Comparison of ENCODE assay signal across 12 mouse cellular contexts in the genomic region with DNA sequence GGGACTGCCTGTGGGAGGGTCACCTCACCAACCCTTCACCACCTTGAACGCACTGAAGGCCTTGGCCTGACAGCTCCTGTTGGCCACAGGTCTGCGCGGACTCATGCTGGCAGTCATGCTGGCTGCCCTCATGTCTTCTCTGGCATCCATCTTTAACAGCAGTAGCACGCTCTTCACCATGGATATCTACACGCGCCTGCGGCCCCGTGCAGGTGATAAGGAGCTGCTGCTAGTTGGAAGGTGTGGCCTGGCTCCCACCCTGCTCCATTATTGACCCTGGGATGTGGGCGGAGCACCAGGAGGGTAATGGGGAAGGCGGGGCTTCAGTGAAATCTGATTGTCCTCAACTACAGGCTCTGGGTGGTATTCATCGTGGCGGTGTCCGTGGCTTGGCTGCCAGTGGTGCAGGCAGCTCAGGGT. TPM values are rescaled to one million over a fixed set of nuclear protein-coding genes. Genes with fewer than 3 reads are reported as not detected.
DNase-seq lines count a peak whose midpoint lies in the region; ATAC-seq and TF ChIP-seq lines count a peak whose summit lies in the region.
"Had no signal": no experiment of that assay in that cellular context is flagged by ENCODE, and none has a peak within 500 bp of the region (broad histone marks: within the 10 kb centered on the region; RNA-seq: fewer than 3 reads in every experiment).

No protein-coding gene starts in this region.

- no peaks in the 10 kb centered on the region for H3K9me3 ChIP-seq in hindbrain, embryonic 10.5 days
- no peaks in the 10 kb centered on the region for H3K9me3 ChIP-seq in hindbrain, embryonic 13.5 days
- no peaks in the 10 kb centered on the region for H3K9me3 ChIP-seq in liver, embryonic 14.5 days (ENCODE audit: control insufficient read depth, low read length)
- H3K9me3 ChIP-seq: megakaryocyte, embryonic 14.5 days had no signal

- no peak for ATAC-seq in hindbrain, embryonic 13.5 days (ENCODE audit: low FRiP score)
- ATAC-seq in liver, embryonic 14.5 days (ENCODE audit: insufficient read depth): peak; percentile 98
- ATAC-seq: Patski had no signal

- no peak for DNase-seq in hindbrain, embryonic 10.5 days (ENCODE audit: low spot score)
- DNase-seq in ZHBTc4 (ENCODE audit: low read depth, low spot score): peak; percentile 85
- peak; percentile 80 for DNase-seq in cerebellum, adult 9-11 months
- DNase-seq in liver, embryonic 14.5 days (ENCODE audit: low read depth in 3 of 3, low spot score in 3 of 3): peak; percentile 83 to 87 (median 85)
- no peak for DNase-seq in ovary, postnatal 10 days (ENCODE audit: low spot score)
- DNase-seq in adrenal gland, postnatal 10 days: no peak
- DNase-seq in left cerebral cortex, adult 9 months (ENCODE audit: low spot score in 2 of 2): no peak
- DNase-seq: thymus, postnatal 14 days had no signal

- no peak overlapping the region for H3K9ac ChIP-seq in hindbrain, embryonic 13.5 days
- peak overlapping the region; percentile 42; the same call in 1 of the 2 replicates for H3K9ac ChIP-seq in liver, embryonic 14.5 days (replicated peaks)

- H3K4me2 ChIP-seq in hindbrain, embryonic 13.5 days: no peak overlapping the region
- H3K4me2 ChIP-seq in liver, embryonic 14.5 days (ENCODE audit: low read depth): peak overlapping the region; percentile 54

- 57% methylated on average over 13 of the region's 13 CpGs for WGBS in hindbrain, embryonic 10.5 days
- 65% methylated on average over 13 of the region's 13 CpGs for WGBS in hindbrain, embryonic 13.5 days
- WGBS in liver, embryonic 14.5 days (ENCODE audit: insufficient replicate concordance): 14% methylated on average over 13 of the region's 13 CpGs

- H3K4me3 ChIP-seq in hindbrain, embryonic 10.5 days: no peak overlapping the region
- no peak overlapping the region for H3K4me3 ChIP-seq in hindbrain, embryonic 13.5 days
- H3K4me3 ChIP-seq in liver, embryonic 14.5 days (ENCODE audit: insufficient read depth in 1 of 2, low read depth in 2 of 2, low read length in 2 of 2): peak overlapping the region; percentile 5 to 21; a peak in 3 of 4 replicates

- H3K27me3 ChIP-seq in hindbrain, embryonic 10.5 days (ENCODE audit: insufficient read depth, poor library complexity, severe bottlenecking): peaks cover 10% of the 10 kb centered on the region; the same call in 1 of the 2 replicates
- H3K27me3 ChIP-seq in hindbrain, embryonic 13.5 days: no peaks in the 10 kb centered on the region
- peaks cover 2% of the 10 kb centered on the region for H3K27me3 ChIP-seq in liver, embryonic 14.5 days (ENCODE audit: control insufficient read depth, insufficient read depth, low read length)
- H3K27me3 ChIP-seq: Patski had no signal

- TF ChIP-seq EP300 in liver, embryonic 14.5 days (IDR thresholded peaks at IDR 0.05; ENCODE audit: low read depth): peak; percentile 76

- H3K27ac ChIP-seq in hindbrain, embryonic 10.5 days: peak overlapping the region; percentile 53; the same call in 1 of the 2 replicates
- no peak overlapping the region for H3K27ac ChIP-seq in hindbrain, embryonic 13.5 days
- peak overlapping the region; percentile 78 for H3K27ac ChIP-seq in liver, embryonic 14.5 days

- H3K4me1 ChIP-seq in hindbrain, embryonic 10.5 days (replicated peaks): 0 out of 2 replicates have a peak, but pooled peaks cover 4% of the 10 kb centered on the region
- H3K4me1 ChIP-seq in hindbrain, embryonic 13.5 days (replicated peaks): no peaks in the 10 kb centered on the region
- peaks cover 15 to 16% of the 10 kb centered on the region in 2 experiments for H3K4me1 ChIP-seq in liver, embryonic 14.5 days (replicated peaks; ENCODE audit: control insufficient read depth in 2 of 2, insufficient read depth in 2 of 2, low read length in 1 of 2)
- H3K4me1 ChIP-seq: megakaryocyte, embryonic 14.5 days had no signal

- TF ChIP-seq CTCF in liver, embryonic 14.5 days (IDR thresholded peaks at IDR 0.05; ENCODE audit: low read depth): no peak

- H3K36me3 ChIP-seq in hindbrain, embryonic 10.5 days: peaks cover 54% of the 10 kb centered on the region
- H3K36me3 ChIP-seq in hindbrain, embryonic 13.5 days: peaks cover 50% of the 10 kb centered on the region
- H3K36me3 ChIP-seq in liver, embryonic 14.5 days (replicated peaks; ENCODE audit: control insufficient read depth, insufficient read depth, low read depth): peaks cover 43% of the 10 kb centered on the region

RNA-seq across cellular contexts. Expression of a gene that starts 5.0 kb away (rescaled TPM):
- polyA plus RNA-seq in hindbrain, embryonic 10.5 days (2016; fragmentation: Nextera tagmentation; extraction: Ambion mirVana): 0.29 TPM in 1 of 2 replicates, not detected in the other
- not detected in 2 replicates for polyA plus RNA-seq in hindbrain, embryonic 13.5 days (2015; fragmentation: Nextera tagmentation; extraction: Ambion mirVana)
- polyA plus RNA-seq in liver, embryonic 14.5 days (2012; rRNA removed): 1.6 and 1.8 TPM in 2 replicates
- 2.9 and 3.1 TPM in 2 replicates for polyA plus RNA-seq in liver, embryonic 14.5 days (2014; fragmentation: Nextera tagmentation; extraction: Ambion mirVana)
- total RNA-seq in adrenal gland, postnatal 10 days (2021): under 1 TPM in 1 of 2 experiments, not detected in 1; 0.27 TPM
- total RNA-seq: gastrocnemius, adult 8-10 months had no signal

RNA-seq across cellular contexts. Expression of a gene that starts 23.8 kb away (rescaled TPM):
- polyA plus RNA-seq in hindbrain, embryonic 10.5 days (2016; fragmentation: Nextera tagmentation; extraction: Ambion mirVana): 37.9 and 50.9 TPM in 2 replicates
- polyA plus RNA-seq in hindbrain, embryonic 13.5 days (2015; fragmentation: Nextera tagmentation; extraction: Ambion mirVana): 27.9 and 31.0 TPM in 2 replicates
- polyA plus RNA-seq in liver, embryonic 14.5 days (2012; rRNA removed): 5.0 and 6.0 TPM in 2 replicates
- polyA plus RNA-seq in liver, embryonic 14.5 days (2014; fragmentation: Nextera tagmentation; extraction: Ambion mirVana): 7.8 and 8.5 TPM in 2 replicates
- 10 to 100 TPM; 28.6 to 32.5 TPM for total RNA-seq in adrenal gland, postnatal 10 days (2021)

RNA-seq across cellular contexts. Expression of a gene that starts 27.5 kb away (rescaled TPM):
- polyA plus RNA-seq in hindbrain, embryonic 10.5 days (2016; fragmentation: Nextera tagmentation; extraction: Ambion mirVana): 24.7 and 26.8 TPM in 2 replicates
- polyA plus RNA-seq in hindbrain, embryonic 13.5 days (2015; fragmentation: Nextera tagmentation; extraction: Ambion mirVana): 17.2 and 20.3 TPM in 2 replicates
- polyA plus RNA-seq in liver, embryonic 14.5 days (2012; rRNA removed): 23.7 and 23.9 TPM in 2 replicates
- 16.9 and 17.7 TPM in 2 replicates for polyA plus RNA-seq in liver, embryonic 14.5 days (2014; fragmentation: Nextera tagmentation; extraction: Ambion mirVana)
- total RNA-seq in adrenal gland, postnatal 10 days (2021): 10 to 100 TPM; 24.6 to 29.3 TPM

RNA-seq across cellular contexts. Expression of a gene that starts 32.6 kb away (rescaled TPM):
- polyA plus RNA-seq in hindbrain, embryonic 10.5 days (2016; fragmentation: Nextera tagmentation; extraction: Ambion mirVana): 10.2 and 13.5 TPM in 2 replicates
- 10.6 and 11.4 TPM in 2 replicates for polyA plus RNA-seq in hindbrain, embryonic 13.5 days (2015; fragmentation: Nextera tagmentation; extraction: Ambion mirVana)
- polyA plus RNA-seq in liver, embryonic 14.5 days (2012; rRNA removed): 0.92 and 1.1 TPM in 2 replicates
- polyA plus RNA-seq in liver, embryonic 14.5 days (2014; fragmentation: Nextera tagmentation; extraction: Ambion mirVana): 1.6 and 2.1 TPM in 2 replicates
- 1 to 10 TPM; 6.5 to 6.6 TPM for total RNA-seq in adrenal gland, postnatal 10 days (2021)

RNA-seq across cellular contexts. Expression of a gene that starts 33.3 kb away (rescaled TPM):
- polyA plus RNA-seq in hindbrain, embryonic 10.5 days (2016; fragmentation: Nextera tagmentation; extraction: Ambion mirVana): 16.7 and 19.6 TPM in 2 replicates
- 15.0 and 15.2 TPM in 2 replicates for polyA plus RNA-seq in hindbrain, embryonic 13.5 days (2015; fragmentation: Nextera tagmentation; extraction: Ambion mirVana)
- polyA plus RNA-seq in liver, embryonic 14.5 days (2012; rRNA removed): 5.2 and 6.1 TPM in 2 replicates
- 4.6 and 4.9 TPM in 2 replicates for polyA plus RNA-seq in liver, embryonic 14.5 days (2014; fragmentation: Nextera tagmentation; extraction: Ambion mirVana)
- 10 to 100 TPM; 17.0 to 18.8 TPM for total RNA-seq in adrenal gland, postnatal 10 days (2021)

Comparison
In these comparisons a context has a peak if more than half of its experiments do, and no peak if none do; other contexts are left out.
1. DNase-seq: peak in ZHBTc4 (single experiment), cerebellum, adult 9-11 months (single experiment) and liver, embryonic 14.5 days (3 of 3); none in hindbrain, embryonic 10.5 days (single experiment), ovary, postnatal 10 days (single experiment), adrenal gland, postnatal 10 days (single experiment) and left cerebral cortex, adult 9 months (0 of 2).
2. H3K4me3 ChIP-seq: peak in liver, embryonic 14.5 days (2 of 2); none in hindbrain, embryonic 10.5 days (single experiment) and hindbrain, embryonic 13.5 days (single experiment).